Mouse (Mus musculus) liver, adult 2 months (tissue): Measurements from ENCODE around the gene Fstl3.

Experiments used
- CTCF ChIP-seq: fragments of 200-500 bp; IDR thresholded peaks from 2 replicates; pipeline ENCODE4 v1.5.1; 2011; ENCODE audit warnings: low read depth, low read length, control low read depth
- POLR2A ChIP-seq: fragments of 200-500 bp; IDR thresholded peaks from 2 replicates; pipeline ENCODE4 v1.6.1; 2011; ENCODE audit warnings: low read length, control low read depth; ENCODE audit not compliant: insufficient read depth; ENCODE audit errors: extremely low read depth

DNA sequence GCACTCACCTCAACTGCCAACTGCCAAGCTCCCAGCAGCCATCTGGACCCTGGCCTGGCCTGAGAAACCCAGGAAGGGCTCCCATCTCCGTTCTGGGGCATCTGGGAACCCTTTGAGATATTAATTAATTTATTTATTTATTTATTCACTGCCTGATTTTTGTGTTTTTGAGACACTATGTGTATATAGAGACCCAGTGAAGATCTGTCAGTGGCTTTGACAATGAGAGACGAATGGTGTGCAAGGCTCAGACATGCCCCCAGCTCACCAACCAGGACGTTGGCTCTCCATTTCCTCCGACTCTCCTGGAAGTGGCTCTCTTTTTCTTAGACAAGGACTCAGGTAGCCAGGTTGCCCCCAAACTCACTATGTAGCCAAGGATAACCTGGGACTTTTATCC, 13.8 kb downstream of the Fstl3 start, which contains the start of gene Prss57:
- no peak for TF ChIP-seq CTCF
- no peak for TF ChIP-seq POLR2A
